Mouse (Mus musculus) lung, postnatal 0 days (tissue): ENCODE results near the gene Rec114.

Experiments
- CTCF ChIP-seq: IDR thresholded peaks from 2 replicates; pipeline ENCODE4 v1.5.1; 2016; ENCODE audit warnings: antibody characterized with exemption, mild to moderate bottlenecking
- EP300 ChIP-seq: IDR thresholded peaks from 2 replicates; pipeline ENCODE4 v1.6.1; 2016; ENCODE audit warnings: antibody characterized with exemption, mild to moderate bottlenecking, control low read depth

- TF ChIP-seq CTCF: no peak
- TF ChIP-seq EP300: no peak
Measured at GRCm38 (mm10) chr9:58657735-58658512, 85.8 kb downstream of the Rec114 start.
